Mouse (Mus musculus) lung, postnatal 4 days (tissue): ENCODE data around the gene 2200002J24Rik.
A peak's percentile ranks its signal among the peaks of the same experiment; 100 is the strongest.

Experiments
- DNase-seq, 2 experiments: peaks; one replicate each; pipeline ENCODE4 v3.0.0; 2021

2200002J24Rik gene

DNA sequence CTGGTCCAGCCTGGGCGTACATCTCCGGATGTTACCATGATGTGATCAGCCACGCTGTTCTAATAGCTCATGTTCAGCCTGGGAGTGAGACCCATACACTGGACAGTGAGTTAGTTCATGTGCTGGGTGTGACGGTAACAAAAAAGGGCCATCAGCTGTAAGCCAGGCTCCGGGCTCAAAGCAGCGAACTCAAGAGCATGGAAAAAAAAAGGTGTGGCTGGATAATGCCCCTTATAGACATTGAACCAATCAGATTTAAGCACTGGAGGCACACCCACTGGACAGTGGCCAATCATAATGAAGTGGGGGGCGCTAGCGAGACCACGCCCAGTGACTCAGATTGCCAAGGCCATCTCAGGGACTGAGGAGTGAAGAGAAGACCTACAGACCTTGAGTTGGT, at the start of gene 2200002J24Rik:
Gene 2200002J24Rik (plus strand): TSS at position 338 of the 400 bp plus-strand sequence.
- DNase-seq = peak; percentile 34 to 39

DNA sequence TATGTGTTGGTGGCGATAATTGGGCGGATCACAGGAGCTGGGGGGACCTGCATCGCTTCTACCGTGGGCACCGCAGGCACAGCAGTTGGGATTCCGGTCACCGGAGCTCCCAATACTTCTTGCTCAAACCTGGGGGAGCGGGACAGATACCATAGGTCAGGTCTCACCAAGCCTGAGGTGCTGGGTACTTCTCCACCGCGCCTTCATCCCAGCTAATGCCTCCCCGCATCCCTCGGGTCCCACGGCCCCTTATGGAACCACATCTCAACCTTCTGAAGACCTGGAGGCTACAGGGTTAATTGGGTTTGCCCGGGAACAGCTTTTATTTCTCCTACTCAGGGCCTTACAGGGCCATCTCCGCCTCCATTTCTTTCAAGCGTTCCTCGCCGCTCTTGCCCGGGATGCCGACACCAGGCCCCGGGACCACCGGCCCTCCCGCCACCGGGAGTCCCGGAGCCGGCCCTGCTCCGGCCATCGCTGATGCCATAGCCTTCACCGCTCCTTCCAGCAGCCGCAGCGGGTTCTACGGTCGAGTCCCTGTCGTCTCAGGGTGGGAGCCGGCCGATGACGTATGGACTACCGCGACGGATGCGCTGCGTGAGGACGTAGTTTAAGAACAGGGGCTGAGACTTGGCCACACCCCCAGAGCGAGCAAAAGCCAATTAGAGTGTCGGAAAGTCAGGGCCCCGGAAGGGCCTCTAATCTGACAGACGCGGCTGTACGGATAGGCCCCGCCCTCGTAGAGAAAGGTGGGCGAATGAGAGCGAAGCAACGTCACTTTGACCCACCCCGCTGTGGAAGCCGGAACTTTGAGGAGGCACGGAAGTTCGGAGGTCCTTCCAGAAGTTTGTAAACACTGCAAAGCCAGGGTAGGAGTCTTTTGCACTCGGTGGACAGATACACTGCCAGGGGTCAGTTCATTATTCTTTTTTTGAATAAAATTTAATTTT, 48.9 kb upstream of the 2200002J24Rik start, which contains the start of gene Rbm42:
Gene Rbm42 (minus strand): TSS at position 727 of the 950 bp plus-strand sequence.
- DNase-seq = peak; percentile 98 to 99

DNA sequence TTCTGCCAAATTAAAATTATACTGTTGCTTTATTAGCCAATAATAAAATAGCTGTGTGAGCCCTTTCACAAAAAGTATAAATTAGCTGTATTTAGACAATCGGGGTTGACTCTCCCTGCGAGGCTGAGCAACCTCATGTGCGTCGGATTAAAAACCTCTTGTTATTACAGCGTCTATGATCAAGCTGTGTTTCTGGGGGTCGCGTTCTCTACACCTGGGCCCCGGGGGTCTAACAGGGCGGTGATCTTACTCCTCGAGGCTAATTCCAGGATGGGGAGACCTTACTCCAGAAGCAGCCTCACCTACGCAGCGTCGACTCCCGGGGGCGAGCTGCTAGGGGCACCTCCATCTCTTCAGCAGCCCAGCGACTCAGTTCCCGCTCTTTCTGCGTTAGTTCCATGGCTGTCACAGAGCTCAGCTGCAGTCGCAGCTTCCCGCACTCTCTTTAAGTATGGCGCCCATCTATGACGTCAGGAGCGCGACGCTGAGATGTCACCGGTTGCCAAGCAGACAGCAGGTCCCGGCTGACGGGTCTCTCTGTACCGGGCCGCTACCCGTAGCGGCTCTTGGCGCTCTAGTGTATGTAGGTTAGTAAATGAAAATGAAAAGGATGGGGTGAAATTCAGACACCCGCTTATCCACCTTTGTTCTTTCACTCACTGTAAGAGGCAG, 34.1 kb upstream of the 2200002J24Rik start, which contains the start of gene Haus5:
Gene Haus5 (minus strand): TSS at position 466 of the 672 bp plus-strand sequence.
- DNase-seq = peak; percentile 90 to 93

DNA sequence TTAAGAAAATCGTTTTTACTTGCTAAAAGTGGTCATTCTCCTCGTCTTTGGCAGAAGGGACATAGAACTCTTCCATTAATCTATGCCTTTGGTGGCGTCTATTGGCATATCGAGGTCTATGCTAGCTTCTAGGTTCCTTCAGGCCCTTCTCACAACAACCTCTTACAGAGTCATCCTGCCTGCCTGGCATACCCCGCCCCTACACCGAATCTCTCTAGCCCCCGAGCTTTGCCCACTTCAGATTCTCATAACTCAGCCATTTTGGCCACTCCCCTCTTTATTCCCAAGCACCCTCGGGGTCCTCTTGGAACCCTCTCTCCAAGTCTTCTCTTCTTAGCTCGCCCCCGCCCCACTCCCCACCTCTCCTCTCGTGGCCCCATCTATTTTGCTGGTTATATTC, 33.4 kb upstream of the 2200002J24Rik start:
- DNase-seq = no peak

DNA sequence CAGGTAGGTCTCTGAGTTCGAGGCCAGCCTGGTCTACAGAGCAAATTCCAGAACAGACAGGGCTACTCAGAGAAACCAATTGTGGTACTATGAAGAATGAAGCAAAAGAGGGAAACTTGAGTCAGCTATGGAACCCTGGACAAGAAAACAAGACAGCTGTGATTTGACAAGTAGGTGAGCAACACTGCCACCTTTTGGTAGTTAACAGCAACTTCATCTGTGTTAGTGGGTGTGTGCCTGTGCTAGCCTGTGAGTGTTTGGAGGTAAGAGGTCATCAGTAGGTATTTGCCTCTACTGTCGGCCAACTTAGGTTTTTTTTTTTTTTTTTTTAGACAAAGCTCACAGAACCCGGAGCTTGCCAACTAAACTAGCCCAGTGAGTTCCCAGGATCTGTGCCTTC, 29.5 kb upstream of the 2200002J24Rik start:
- DNase-seq = no peak

DNA sequence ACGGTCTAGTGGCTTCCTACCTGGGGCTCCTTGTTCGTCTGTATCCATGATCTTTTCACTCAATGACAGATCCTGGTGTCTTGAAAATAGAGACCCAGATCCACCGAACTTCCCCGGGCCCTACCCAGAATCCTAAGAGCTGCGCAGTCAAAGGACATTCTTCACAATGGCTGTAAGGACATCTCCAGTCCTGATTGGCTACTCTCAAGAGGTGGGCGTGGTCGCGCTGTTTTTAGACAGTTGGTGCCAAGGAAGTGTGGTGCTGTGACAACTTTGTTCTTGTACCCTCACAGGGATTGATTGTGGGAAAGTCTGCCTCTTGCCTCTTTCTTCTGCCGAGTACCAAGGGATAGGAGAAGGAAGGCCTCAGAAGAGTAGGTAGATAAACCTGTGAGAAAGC, 27.2 kb upstream of the 2200002J24Rik start, which contains the start of gene Pmis2:
Gene Pmis2 (minus strand): TSS at position 126 of the 400 bp plus-strand sequence.
- no peak for DNase-seq

DNA sequence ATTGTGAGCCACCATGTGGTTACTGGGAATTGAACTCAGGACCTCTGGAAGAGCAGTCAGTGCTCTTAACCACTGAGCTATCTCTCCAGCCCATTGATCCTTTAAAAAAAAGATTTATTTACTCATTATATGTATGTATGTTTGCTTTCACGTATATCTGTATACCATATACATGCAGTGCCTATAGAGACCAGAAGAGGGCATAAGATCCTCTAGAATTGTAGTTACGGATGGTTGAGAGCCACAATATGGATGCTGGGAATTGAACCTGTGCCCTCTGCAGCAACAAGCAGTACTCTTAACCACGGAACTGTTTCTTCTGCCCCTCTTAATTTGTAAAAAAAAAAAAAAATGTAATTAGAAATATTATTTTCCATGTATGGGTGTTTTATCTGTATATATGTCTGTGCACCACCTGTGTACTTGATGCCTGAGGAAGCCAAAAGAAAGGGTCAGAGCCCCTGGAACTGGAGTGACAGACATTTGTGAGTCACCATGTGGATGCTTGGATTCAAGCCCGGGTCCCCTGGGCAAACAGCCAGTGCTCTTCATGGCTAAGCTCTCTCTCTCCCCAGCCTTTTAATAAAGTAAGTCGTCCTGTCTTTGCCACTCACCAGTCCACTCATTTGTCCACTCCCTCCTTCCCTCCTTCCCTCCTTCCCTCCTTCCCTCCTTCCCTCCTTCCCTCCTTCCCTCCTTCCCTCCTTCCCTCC, 20.3 kb upstream of the 2200002J24Rik start:
- DNase-seq = peak in 1 of 2 experiments; percentile 42

DNA sequence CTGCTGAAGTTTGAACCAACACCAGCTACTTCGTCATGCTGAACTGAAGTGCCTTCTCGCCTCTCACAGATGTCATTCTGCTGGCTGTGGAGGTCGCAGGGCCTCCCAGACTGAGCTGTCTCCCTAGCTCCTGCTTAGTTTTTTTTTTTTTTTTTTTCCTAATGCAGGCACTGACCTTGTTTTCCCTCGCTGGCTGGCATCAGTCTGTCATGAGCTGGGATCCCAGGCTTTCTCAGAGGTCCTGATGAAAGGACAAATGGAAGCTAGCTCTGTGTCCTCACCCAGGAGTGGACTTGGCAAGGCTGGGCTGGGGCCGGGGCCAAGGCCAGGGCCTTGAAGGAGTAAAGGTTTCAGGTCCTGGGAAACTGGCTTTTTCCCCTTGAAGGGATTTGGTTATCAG, 16.8 kb upstream of the 2200002J24Rik start:
- DNase-seq = no peak

DNA sequence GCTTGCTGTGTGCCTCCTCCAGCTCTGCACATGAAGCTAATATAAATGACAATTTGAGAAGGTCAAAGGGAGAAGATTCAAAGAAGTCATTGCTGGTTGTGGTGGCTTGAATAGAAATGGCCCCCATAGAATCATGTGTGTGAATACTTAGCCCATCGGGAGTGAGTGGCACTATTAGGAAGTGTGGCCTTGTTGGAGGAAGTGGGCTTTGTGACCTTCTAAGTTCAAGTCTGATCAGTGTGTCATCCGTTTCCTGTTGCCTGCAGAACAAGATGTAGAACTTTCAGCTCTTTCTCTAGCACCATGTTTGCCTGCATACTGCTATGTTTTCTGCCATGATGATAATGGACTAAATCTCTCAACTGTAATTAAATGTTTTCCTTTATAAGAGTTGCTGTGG, 15.3 kb upstream of the 2200002J24Rik start:
- DNase-seq = no peak

DNA sequence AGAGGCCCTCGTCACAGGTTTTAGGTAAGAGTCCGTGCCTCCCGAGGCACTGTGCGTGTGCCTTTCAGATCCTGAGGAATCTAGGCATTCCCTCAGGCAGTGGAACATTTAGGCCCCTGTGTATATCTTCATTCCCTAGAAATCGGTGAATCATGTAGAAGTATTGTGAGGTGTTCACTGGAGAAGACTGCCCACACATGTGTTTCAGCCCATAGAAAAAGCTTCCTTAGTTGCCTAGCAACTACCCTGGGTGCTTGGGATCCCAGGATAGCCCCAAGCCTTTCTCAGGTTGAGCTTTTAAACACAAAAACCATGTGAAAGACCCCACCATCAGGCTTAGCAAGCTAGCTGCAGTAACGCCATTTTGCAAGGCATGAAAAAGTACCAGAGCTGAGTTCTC, 10.4 kb upstream of the 2200002J24Rik start:
- no peak for DNase-seq

DNA sequence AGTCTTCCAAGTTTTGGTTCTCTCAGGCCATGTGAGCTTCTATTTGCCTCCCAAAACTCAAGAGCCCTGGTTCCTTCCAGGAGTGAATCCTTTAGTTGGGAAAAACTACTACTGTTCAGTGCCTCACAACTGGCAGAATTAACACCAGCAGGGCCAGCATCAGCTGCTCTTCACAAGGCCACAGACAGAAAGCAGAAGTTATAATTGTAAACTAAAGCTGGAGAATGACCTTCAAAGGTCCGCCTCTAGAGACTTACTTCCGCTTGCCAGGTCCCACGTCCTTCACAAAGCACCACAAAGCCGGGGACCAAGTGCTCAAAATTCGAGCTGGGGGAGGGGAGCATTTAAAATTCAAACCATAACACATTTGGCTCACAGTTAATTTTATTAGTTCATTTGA, 625 bp upstream of the 2200002J24Rik start:
- no peak for DNase-seq

DNA sequence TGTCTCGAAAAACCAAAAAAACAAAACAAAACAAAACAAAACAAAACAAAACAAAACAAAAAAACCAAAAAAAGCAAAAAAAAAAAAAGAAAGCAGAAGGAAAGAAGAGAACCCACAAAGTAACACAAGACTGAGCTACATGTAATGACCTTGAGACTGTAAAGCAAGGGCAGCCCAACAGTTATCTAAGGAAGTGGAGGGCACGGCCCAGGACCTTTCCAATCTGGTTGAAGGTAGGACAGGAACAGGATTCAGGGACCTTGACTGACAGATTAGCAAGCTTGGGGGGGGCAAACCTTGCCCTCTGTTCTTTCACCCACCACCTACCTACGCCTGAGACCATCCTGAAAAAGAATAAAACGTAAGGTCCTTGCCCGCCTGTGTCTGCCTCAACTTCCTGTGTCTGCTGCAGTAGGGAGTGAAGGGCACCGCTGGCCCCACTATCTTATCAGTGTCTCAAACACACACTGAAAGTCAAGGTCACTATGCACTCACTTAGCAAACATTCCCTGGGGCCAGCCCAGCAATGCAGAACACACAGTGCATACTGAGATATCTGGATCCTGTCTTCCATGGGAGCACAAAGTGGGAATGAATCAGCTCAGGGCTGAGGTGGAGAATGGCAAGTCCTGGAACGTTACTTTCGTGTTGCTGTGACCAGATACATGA, 7.6 kb downstream of the 2200002J24Rik start:
- no peak for DNase-seq

DNA sequence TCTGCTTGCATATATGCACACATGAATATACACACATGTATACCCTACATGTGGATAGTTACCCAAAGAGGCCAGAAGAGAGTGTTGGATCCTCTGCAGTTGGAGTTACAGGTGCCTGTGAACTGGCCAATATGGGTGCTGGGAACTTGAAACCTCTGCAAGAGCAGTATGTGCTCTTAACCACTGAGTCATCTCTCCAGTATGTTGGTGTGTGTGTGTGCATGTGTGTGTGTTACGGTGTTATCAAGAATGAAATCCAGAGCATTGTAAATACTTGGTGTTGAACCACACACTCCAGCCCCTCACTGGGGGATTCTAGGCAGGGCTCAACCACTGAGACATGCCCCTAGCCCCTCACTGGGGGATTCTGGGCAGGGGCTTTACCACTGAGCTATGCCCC, 8.7 kb downstream of the 2200002J24Rik start:
- no peak for DNase-seq

DNA sequence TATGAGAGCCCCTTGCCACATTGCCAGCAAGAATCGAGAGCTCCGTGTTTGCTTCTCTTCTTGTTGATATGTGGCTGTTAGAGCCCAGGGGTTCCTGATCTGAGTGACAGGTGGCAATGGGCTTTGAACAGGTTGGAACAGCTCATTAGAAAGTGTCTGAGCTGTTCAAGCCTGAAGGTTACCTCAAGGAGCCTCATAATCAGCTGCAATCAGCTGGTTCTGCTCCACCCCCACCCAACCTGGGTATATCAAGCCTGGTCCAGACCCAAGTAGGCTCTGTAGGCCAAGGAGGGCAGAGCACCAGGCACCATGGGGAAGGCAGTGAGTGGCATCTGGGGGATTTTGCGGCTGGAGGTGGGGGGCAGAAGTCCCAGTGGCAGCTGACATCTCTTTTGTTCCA, 13.2 kb downstream of the 2200002J24Rik start, which contains the start of gene Atp4a:
Gene Atp4a (plus strand): TSS at position 268 of the 400 bp plus-strand sequence.
- DNase-seq = no peak

DNA sequence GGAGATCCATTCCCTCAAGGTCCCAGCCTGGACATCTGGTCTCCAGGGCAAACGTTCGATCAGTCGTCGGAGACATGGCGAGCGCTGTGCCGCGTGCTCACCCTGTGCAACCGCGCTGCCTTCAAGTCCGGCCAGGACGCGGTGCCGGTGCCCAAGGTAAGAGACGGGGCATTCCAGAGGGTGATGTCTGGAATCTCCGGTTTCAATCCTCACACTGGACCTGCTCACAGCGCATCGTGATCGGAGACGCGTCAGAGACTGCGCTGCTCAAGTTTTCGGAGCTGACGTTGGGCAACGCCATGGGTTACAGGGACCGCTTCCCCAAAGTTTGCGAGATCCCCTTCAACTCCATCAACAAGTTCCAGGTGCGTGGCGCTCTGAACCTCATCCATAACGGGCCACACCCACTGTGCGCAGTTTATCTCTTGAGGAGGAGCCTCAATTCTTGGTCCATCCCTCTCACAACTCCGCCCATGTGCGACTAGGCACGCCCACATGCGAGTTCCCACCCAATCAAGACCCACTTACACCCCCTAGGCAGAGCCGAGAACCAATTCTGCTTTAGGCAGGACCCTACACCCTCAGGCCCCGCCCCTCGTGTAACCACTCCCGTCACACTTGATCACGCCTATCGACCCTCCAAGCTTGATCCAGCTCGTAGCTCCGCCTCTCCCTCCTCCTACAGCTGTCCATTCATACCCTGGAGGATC, 18.4 kb downstream of the 2200002J24Rik start:
- peak; percentile 71 to 72 for DNase-seq

DNA sequence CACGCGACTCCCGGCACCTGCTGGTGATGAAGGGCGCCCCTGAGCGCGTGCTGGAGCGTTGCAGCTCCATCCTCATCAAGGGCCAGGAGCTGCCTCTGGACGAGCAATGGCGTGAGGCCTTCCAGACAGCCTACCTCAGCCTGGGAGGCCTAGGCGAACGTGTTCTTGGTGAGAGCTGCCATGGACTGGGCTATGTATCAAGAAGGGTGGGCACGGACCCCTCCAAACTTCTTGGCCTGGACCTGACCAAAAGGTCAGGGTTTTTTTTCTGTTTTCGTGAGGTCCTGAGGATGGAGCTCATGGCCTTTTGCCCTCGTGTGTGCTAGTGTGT, 19.0 kb downstream of the 2200002J24Rik start:
- DNase-seq = no peak

DNA sequence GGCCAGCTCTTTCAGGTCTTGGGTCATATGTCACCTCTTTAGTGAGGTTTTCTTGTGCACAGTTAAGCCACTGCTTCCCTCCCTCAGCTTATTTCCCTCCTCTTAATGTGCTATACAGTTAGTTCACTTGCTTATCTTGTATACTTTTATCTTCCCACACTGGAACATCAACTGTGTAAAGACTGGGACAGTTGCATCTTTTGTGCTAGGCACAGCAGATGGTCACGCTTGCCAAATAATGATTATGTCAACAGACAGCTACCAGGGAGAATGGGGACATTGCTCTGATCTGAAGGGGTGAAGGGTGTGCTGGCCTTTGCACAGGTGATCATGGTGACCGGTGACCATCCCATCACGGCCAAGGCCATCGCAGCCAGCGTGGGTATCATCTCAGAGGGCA, 20.9 kb downstream of the 2200002J24Rik start:
- no peak for DNase-seq

DNA sequence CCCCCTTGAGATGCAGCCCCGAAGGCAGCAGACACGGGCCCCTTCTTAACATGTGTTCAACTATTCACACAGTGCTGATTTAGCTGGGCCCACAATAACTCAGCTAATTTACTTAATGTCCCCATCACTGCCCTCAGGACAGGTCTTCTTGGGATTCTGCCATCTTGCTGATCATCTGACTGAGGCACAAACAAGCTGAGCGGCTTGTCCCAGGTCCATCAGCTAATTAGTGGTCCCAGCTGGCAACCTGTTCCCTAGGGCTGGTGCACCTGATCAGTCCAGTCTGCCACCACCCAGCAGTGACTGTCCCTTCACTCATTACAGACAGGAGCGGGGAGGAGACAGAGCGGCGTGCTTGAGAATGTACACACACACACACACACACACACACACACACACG, 22.6 kb downstream of the 2200002J24Rik start:
- no peak for DNase-seq

DNA sequence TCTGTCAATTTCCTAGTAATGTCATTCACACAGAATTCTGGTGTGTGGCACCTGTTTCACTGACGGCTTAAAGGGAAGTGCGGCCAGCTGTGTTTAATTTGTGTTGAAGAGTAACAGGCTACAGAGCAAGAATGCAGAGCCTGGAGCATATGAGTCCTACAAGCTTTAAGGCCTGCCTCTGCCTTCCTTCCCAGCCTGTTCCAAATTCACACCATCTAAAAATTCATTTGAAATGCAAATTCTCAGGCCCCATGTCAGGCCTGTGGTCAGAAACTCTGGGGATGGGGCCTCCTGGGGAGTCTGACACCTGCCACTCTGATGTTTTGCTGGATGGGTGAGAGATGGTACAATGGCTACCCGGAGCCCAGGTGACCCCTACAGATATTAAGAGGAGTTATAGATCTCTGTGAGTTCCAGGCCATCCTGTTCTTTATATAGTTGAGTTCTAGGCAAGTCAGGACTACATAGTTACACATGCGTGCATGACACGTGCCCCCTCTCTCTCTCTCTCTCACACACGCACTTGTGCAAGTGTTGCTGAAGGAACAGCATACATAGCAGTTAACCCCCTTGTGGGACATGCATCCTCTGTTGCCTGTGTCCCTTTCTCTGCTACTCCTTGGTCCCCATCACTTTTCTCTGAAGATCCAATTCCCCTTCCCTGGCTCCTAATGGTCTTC, 24.7 kb downstream of the 2200002J24Rik start:
- DNase-seq = no peak

DNA sequence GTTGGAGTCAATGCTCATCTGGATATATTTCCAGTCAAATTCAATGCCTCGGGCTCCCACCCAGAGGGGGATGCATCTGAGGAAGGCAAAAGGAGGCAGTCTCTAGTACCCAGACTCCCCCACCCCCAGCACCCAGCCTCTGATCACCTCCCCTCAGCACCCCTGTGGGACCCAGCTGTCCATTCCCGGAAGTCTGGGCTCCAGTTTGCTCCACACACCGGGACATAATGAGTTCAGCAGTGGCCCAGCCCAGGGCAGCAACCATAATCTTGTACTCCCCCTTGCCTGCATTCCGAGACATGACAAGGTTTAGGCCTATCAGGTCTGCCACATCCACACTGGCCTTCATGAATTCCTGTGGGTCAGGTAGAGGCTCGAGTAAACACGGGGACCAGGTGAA, 29.5 kb downstream of the 2200002J24Rik start:
- DNase-seq = no peak

DNA sequence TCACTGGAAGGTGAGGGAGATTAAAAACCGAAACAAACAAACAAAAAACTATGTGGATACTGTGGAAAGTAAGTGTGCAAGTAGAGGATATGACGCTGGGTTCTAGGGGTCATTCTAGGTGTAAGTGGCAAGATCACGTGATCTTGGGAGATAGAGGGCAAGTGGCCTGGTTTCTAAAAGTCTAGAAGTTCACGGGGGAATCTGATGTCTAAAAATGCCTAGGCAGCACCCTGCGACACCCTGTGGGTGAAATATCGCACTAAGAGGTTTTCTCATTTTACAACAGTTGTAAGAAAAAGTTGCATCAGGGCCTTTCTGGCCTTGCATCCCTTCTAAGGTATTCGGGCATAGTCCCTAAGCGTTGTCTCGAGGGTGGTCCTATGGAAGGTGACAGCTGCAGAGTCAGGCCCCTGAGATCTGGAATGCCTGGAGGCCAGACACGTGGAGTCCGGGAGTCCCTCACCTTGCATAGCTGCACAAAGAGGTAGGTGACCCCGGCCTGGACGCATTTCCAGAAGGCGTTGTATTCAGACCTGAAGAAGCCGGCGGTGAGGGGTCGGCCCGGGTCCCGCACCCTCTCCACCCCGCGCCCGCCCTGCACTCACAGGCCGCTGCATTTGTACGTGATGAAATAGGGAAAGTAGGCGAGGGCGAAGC, 30.1 kb downstream of the 2200002J24Rik start:
- DNase-seq = no peak
